Mouse (Mus musculus) stomach, postnatal 0 days (tissue): Measurements from ENCODE around the gene Cxcr4.

ENCODE experiments used
- CTCF ChIP-seq: IDR thresholded peaks from 2 replicates; pipeline ENCODE4 v1.5.1; 2016; ENCODE audit warnings: antibody characterized with exemption, low read depth, mild to moderate bottlenecking, moderate library complexity
- EP300 ChIP-seq: optimal IDR thresholded peaks from 2 replicates; pipeline ENCODE3; 2016; ENCODE audit warnings: antibody characterized with exemption

- no peak for TF ChIP-seq CTCF
- no peak for TF ChIP-seq EP300
Observed at GRCm38 (mm10) chr1:128594353-128595104, 2.4 kb upstream of the Cxcr4 start.
